Mouse (Mus musculus): ENCODE data around the gene Ndst4.

GRCm38 (mm10) chr3:125673997-125674794 lies 270.3 kb downstream of the Ndst4 start:
- no peak for TF ChIP-seq EP300 (IDR thresholded peaks at IDR 0.05; ENCODE audit: low read depth)
- no peak for TF ChIP-seq CTCF (IDR thresholded peaks at IDR 0.05; ENCODE audit: low read depth)

Measured in liver, postnatal 0 days (tissue).